Mouse (Mus musculus): Measurements from ENCODE around the gene Pfn1.

DNA sequence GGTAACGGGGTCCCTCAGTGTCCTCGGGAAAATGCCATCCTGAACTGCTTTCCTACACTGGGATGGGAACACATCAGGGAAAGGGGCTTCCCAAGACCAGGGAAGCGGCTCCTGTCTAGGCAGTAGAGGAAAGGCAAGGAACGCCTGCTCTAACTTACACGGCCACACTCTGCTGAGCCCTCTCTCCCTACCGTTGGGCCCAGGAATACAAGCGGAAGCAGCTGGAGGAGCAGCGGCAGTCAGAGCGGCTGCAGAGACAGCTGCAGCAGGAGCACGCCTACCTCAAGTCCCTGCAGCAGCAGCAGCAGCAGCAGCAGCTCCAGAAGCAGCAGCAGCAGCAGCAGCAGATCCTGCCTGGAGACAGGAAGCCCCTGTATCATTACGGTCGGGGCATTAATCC lies 47.7 kb downstream of the Pfn1 start:
- TF ChIP-seq CTCF (IDR thresholded peaks at IDR 0.05; ENCODE audit: low read depth) (no peak), EP300 (optimal IDR thresholded peaks at IDR 0.05) (no peak)
